Mouse (Mus musculus): ENCODE data around the gene Cit.

DNA sequence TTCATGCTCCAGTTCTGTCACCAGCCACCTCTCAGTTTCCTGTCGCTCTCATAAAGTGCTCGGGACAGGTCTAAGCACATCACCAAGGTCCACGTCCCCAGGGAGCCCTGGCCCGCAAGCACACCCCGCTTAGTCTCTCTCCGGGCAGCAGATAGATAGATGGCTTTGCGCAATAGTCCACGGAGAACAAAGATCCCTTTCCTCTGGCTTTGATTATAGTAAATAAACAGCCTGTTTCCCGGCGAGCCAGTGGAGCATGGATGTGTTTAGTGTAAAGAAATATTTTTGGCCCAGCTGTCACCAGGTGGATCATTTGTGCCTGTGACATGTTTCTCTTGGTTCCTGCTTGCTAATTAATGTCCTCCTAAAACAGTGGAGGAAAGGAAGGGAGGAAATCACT, 132.2 kb downstream of the Cit start:
- TF ChIP-seq CTCF (IDR thresholded peaks at IDR 0.05; ENCODE audit: low read depth, low read length) (no peak), POLR2A (IDR thresholded peaks at IDR 0.05; ENCODE audit: borderline replicate concordance, low read depth, low read length) (no peak)
